Mouse (Mus musculus): Measurements from ENCODE around the gene Cxadr. TPM values are rescaled to one million over a fixed set of nuclear protein-coding genes. Genes with fewer than 3 reads are reported as not detected.
"Not testable (repeated sequence)": the region's sequence is repeated elsewhere in the genome, so short reads cannot be mapped to it uniquely, and the experiment has no call there.

Cxadr gene
- total RNA-seq, 2 experiments from 2014 or later: 61.4 to 61.8 TPM

DNA sequence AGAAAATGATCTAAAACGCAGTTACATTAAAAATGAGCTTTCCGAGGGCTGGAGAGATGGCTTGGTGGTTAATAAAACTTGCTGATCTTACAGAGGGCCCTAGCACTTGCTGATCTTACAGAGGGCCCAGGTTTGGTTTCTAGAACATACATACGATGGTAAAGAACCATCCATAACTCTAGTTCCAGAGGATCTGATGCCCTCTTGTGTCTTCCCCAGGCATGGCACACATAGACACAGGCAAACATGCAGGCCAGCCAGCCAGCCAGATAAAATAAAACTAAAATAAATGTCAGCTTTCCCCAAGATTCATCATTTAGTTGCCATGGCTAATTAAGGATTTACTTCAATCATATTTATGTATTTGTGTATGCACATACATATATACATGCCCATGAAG is 56.5 kb downstream of the Cxadr start:
- DNase-seq (ENCODE audit: low spot score in 2 of 2): no peak

DNA sequence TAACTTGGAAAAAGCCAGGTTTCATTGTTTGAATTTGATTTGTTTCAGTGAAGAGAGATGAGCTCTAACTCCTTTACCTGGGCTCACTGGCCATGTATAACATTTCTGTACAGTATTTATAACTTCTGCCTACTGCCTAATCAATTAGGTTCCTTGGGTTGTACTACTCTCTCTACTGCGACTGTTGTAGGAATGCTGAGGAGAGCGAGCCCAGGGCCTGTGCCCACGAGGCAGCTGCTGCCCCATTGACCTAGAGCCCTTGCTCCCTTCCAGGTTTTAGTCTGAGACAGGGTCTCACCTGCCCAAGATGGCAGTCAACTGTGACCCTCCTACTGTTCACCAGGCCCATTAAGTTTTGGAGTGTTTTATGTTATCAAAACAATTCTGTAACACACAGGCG is 60.2 kb downstream of the Cxadr start:
- DNase-seq (ENCODE audit: low spot score in 2 of 2): no peak

DNA sequence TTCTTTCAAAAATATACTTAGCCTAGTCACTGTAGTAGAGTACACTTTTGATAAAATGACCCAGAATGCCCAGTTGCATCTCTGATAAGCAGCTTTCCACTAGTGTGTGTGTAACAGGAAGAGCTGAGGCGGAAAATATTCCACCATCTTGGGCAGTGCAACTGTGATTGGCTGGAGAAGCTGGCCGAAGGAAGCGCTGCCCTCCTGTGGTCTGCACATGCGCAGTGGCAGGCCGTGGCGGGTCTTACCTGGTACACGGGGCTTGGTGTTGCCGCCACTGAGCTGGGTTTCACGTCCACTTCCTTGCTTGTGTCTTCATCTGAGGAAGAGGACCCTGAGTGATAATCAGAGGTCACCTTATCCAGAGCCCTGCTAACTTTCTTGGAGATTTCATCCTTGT is 63.3 kb downstream of the Cxadr start:
- not testable (repeated sequence) for DNase-seq (ENCODE audit: low spot score in 2 of 2)

DNA sequence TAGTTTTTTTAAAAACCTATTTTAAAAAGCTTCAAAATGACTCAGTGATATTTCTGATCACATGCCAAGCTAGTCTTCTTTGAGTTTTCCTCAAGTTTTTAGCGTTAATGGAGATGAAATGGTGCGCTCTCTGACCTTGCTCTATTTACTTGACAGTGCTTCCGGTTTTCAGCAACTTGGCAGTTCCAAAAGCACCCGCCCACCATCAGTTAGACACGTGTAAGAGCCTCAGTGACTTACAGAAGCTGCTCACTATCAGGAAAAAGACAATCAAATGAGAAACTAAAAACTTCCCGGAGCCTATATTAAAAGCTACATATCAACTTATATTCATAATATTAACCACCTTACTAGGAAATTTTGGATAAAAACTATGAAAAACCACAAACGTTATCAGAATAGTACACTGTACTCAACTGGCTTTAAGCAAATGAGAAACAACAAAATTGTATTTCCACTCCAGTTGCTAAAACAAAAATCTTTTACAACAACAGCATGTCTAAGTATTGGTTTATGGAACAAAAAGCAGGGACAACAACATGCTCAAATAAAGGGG is 70.3 kb downstream of the Cxadr start:
- DNase-seq (ENCODE audit: low spot score in 2 of 2): no peak

DNA sequence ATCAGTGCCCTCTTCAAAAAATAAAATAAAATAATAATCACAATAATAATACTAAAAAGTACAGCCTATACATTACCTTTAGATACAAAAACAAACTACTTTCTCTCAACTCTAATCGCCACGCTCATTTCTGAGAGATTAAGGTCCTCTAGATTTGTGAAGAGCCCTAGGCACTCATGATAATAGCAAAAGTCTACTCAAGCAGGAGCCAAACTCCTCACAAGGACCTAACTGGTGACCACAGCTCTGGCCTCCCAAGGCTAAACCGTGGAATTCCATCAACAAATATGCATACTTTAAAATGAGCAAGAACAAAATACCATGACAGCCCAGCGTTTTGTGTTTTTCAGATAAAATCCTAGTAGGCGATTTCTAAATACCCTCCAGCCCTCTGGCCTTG is 71.5 kb downstream of the Cxadr start:
- no peak for DNase-seq (ENCODE audit: low spot score in 2 of 2)

DNA sequence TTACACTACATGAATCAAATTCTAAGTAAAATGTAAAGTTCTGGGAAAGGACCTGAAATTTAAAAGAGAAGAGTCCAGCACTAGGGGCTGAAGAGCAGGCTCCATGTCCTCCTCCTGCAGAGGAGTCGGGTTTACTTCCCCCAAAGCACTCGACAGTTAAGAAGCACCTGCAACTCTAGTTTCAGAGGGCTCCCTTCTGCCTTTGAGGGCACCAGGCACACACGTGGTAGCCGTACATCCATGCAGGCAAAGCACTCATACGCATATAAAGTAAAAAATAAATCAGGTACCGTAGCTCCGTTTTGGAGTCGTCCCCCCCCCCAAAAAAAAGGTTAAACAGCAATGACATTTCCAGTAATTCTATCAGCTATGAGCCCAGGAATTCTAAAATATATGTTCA is 72.5 kb downstream of the Cxadr start:
- DNase-seq (ENCODE audit: low spot score in 2 of 2): no peak

DNA sequence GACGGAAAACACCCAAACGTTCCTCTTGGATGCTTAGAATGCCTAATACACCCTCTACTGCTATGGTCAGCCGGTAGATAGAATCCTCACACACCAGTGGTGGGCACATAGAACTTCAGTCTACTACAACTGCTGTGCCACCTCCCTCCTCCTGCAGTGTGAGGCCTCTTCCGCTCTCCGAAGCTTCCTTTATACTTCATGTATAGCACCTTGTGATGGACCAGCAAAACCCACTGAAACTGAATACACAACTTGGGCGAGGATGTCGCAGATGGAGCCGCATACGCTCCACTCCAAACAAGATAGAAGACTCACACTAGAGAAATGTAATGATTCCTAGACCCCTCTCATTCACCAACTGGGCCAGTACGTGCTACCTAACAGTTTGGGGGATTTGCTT is 73.9 kb downstream of the Cxadr start:
- DNase-seq (ENCODE audit: low spot score in 2 of 2): no peak

DNA sequence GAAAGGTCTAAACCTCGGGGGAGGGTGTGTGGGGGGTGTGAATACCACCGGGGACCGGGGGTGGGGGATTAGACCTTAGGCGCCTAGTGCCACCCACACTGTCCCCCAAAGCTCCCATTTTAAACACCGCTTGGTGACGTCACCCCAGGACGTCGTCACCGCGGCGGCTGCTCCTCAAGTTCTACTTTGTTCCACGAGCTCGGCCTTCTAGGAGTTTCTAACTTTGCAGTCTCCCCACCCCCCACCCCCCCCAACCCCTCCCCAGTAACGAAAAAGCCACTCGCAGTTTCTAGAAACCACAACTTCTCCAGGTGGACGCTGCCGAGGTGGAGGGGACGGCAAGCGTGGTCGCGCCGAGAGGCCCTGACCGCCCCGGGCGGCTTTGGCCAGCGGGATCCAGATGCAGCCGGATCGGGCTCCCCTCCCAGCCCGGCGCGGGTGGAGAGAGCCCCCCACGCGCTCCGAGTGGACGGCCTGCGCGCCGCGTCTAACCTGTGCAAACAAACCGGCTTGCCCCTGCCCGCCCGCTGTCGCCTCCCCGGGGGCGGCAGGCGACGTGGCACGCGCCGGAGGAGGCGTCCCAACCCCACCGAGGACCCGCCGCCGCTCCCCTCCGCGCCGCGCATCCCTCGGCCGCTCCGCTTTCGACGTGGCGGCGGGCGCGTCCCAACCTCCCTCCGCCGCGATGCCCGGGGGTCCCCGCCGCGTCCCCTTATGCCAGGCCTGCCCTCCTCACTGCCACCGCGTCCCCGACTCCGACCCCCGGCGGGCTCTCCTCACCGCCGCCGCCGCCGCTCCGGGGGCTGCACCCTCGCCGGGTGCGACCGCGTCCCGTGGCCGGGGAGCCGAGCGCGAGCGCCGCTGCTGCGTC is 74.8 kb downstream of the Cxadr start:
- peak; percentile 24 to 26 for DNase-seq (ENCODE audit: low spot score in 2 of 2)

DNA sequence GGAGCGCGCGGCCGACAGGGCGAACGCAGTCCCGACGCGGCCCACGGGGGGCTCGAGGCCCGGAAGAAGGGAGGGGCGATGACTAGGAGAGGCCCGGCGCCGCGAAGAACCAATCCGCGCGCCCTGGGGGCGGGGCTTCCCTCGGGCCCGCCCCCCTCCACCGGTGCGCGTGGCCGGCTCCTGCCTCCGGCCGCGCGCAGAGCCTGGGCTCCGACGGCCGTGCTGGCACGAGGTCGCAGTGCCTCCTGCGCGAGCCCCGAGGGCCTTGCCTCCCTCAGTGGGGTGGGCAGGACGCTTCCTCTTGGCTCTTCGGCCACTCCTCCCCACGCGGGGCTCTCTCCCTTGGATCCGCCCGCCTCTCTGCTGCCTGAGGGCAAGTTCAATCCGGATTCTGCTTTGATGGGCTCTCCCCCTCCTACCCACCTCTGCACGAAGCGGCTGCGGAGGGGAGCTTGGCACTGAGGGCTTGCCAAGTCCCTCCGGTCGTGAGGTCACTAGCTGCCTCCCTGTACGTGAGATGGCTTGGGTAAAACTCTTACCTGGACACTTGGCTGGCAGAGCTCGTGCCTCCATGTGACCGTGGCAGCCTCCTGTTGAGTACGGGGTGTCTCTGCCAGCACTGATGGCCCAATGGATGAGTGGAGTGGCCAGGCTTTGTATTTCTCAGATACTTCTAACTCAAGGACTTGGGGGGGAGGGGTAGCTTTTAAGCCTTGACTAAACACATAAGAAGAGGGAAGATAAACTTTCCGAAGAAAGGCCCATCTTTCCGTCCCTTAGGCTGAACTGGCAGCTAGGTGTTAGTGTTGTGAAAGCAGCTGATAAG is 75.7 kb downstream of the Cxadr start, which contains the start of gene Btg3:
Gene Btg3 (minus strand): TSS at position 448 of the 826 bp plus-strand sequence.
- peak; percentile 75 to 85 for DNase-seq (ENCODE audit: low spot score in 2 of 2)

DNA sequence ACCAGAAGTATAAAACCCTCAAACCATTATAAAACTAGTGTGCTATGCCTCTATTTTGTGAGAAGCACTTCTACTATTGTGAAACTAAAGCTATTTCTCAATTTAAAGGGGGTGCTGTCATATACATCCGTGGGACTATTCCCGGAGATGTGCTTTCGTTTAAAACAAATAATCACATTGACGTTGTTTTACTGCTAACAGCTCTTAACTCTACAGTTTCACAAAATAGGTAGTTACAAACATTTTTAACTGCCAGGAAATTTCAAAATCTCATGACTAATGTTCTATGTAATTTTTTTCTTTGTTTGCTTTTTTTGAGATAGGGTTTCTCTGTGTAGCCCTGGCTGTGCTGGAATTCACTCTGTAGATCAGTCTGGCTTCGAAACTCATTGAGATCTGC is 77.2 kb downstream of the Cxadr start:
- no peak for DNase-seq (ENCODE audit: low spot score in 2 of 2)

DNA sequence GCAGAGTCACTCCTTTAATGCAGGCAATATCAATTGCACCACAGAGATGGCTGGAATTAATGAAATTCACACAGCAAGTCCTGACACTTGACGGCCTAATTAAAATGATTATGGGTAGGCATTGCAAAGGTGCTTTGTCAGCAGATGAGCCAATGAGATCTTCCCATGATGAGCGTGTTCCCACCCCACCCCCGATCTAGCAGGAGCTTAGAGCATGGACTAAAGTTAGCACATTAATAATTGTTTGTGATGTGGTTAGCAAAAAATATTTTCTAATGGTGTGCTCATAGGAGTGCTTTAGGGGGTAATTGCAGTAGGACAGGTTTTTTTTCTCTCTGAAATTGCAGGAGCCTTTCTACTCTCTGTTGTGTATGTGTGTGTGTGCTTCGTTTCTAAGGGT is 87.8 kb downstream of the Cxadr start:
- DNase-seq (ENCODE audit: low spot score in 2 of 2): no peak

DNA sequence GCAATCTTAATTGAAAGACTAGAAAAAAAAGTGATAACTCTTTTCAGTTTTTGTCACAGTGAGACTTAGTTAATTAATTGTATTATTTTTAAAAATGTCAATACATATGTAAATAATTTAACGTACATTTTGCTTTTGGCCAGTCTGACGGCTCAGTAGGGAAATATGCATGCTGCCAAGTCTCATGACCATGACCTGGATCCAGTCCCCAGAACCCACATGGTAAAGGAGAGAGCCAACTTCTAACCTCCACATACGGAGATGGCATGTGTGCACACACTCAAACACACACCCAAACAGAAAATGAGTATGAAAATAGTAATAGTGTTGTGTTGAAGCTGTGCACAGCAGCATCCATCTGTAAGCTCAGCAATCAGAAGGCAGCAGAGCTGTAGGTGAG is 88.7 kb downstream of the Cxadr start:
- DNase-seq (ENCODE audit: low spot score in 2 of 2): no peak

DNA sequence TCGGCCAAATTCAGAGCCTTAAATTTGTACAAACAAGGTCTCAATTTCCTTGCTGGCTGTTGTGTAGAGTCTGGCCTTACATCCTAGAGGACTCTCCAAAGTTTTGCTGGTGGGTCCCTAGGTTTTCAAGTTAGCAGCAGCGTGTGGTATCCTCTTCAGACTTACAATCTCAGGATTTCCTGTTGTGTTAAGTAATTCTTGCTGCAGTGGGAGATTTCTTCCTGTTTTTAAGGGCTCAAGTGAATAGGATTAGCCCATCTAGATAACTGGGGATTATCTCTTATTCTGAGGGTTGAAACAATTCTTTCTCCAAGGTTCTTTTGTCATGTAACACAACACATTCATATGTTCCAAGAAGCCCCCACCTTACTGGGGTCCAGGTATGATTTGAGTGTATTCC is 90.1 kb downstream of the Cxadr start:
- no peak for DNase-seq (ENCODE audit: low spot score in 2 of 2)

DNA sequence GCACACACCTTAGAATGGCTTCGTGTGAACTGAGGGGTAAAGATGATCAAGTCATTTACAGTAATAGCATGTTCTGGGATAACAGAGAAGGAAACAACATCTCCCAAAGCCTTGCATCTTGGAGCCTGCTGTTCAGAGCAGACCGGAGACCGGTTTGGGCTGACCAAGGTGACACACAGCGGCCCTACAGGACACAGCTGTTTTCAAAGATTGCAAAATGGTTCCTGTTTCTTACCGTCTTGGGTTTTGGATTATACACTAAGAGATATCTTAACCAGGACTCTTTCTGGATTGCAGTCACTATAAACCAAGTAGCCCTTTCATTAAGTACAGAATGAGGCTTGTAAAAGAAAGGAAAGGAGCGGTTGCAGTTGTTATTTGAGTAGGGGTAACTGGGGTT is 97.4 kb downstream of the Cxadr start:
- DNase-seq (ENCODE audit: low spot score in 2 of 2): no peak

DNA sequence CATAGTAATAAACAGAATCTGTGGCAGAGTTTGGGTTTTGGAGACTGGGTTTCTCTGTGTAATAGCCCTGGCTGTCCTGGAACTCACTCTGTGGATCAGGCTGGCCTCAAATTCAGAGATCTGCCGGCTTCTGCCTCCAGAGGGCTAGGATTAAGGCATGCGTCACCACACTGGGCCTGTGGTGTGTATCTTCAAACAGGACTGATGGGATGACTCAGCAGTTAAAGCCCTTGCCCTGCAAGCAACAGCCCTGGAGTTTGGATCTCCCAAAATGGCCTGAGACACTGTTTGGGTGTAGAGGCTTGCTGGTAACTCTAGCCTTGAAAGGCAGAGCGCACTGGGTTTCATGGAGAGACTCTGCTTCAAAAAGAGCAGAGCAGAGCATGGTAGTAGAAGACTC is 98.1 kb downstream of the Cxadr start:
- DNase-seq (ENCODE audit: low spot score in 2 of 2): no peak

DNA sequence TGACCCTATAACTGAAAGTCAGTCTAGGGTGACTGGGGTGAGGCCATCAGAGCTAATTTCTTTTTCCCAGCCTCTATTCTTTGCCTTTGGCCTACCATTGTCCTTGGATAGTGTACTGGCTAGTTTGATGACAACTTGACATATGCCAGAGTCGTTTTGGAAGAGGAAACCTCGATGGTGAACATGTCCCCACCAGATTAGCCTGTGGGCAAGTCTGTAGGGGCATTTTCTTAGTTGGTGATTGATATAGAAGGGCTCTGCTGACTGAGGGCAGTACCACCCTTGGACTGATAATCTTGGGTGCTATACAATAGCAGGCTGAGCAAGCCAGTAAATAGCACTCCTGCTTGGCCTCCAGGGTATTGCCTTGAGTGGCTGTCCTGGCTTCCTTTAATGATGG is 101.0 kb downstream of the Cxadr start:
- DNase-seq (ENCODE audit: low spot score in 2 of 2): no peak

DNA sequence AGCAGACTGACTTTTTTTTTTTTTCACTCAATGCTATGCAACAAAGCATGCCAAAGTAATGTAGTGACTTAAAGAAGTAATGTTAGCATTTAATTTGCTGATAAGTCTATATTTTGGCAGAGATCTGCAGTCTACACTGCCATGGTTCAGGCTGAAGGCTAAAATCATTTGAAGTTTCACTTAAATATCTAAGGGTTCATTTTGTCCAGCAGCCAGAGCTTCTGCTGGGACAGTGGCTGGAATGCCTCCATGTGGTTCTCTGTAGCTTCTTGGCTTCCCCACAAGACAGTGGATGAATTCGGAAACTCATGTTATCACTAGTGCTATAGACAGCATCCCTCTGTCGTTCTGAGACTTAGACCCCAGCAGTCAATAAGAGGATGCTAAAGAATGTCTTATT is 105.4 kb downstream of the Cxadr start:
- DNase-seq (ENCODE audit: low spot score in 2 of 2): no peak

DNA sequence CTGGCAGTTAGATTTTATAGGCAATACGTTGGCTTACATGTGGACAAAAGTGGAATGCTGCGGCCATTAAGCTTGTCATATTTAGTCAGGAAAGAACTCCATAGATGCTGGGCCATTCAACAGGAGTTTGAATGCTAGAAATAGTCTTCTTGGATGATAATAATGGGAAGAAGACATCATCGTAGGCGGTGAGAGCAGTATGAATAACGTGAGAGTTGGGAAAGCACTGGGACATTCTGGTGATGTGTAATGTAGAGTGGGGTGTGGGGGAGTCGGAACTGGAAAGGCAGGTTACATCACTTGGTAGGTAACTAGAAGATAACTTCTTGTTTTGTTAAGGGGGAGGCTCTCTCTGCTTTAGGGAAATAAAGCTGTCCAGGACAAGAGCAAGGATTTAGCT is 106.6 kb downstream of the Cxadr start:
- no peak for DNase-seq (ENCODE audit: low spot score in 2 of 2)

All from layer of hippocampus, postnatal 14 days (tissue).